Mouse (Mus musculus) midbrain, embryonic 10.5 days (tissue): ENCODE measurements around the gene Nup85. TPM values are rescaled to one million over a fixed set of nuclear protein-coding genes. Genes with fewer than 3 reads are reported as not detected.
A peak's percentile ranks its signal among the peaks of the same experiment; 100 is the strongest.
"Not testable (repeated sequence)": the region's sequence is repeated elsewhere in the genome, so short reads cannot be mapped to it uniquely, and the experiment has no call there.

ENCODE experiments used
- DNase-seq: peaks from one replicate; pipeline ENCODE4 v3.0.0-alpha.2; 2017; ENCODE audit warnings: low spot score
- H3K27ac ChIP-seq: fragments of 300-500 bp; sonication (generic); replicated peaks from 2 replicates; pipeline ENCODE4 v1.5.1; 2016; ENCODE audit warnings: mild to moderate bottlenecking
- H3K27me3 ChIP-seq: fragments of 300-500 bp; sonication (generic); 2 replicates; pipeline ENCODE4 v1.6.1; 2016; ENCODE audit warnings: low read depth, mild to moderate bottlenecking; ENCODE audit not compliant: poor library complexity, severe bottlenecking
- H3K36me3 ChIP-seq: fragments of 300-500 bp; sonication (generic); 2 replicates; pipeline ENCODE4 v1.6.1; 2016; ENCODE audit warnings: mild to moderate bottlenecking, moderate library complexity
- H3K4me1 ChIP-seq: fragments of 300-500 bp; sonication (generic); 2 replicates; pipeline ENCODE4 v1.6.1; 2016
- H3K4me3 ChIP-seq: fragments of 300-500 bp; sonication (generic); 2 replicates; pipeline ENCODE4 v1.5.1; 2016; ENCODE audit warnings: mild to moderate bottlenecking, moderate library complexity
- H3K9me3 ChIP-seq: fragments of 300-500 bp; sonication (generic); replicated peaks from 2 replicates; pipeline ENCODE4 v1.6.1; 2016; ENCODE audit warnings: mild to moderate bottlenecking
- WGBS: fragments of 180-500 bp; shearing (Covaris S2); methylation state at CpG from one replicate; pipeline ENCODE4 v1.1.7; 2016; 5-methylcytosine and 5-hydroxymethylcytosine counted together
- polyA plus RNA-seq: library from polyadenylated mRNA; unstranded; fragments of >200 nt; fragmentation: Nextera tagmentation; extraction: Ambion mirVana; gene quantifications from 2 replicates; pipeline ENCODE4 v1.2.1, GENCODE M21; 2016

The Nup85 gene
- polyA plus RNA-seq, result 229 and 265 TPM in 2 replicates

DNA sequence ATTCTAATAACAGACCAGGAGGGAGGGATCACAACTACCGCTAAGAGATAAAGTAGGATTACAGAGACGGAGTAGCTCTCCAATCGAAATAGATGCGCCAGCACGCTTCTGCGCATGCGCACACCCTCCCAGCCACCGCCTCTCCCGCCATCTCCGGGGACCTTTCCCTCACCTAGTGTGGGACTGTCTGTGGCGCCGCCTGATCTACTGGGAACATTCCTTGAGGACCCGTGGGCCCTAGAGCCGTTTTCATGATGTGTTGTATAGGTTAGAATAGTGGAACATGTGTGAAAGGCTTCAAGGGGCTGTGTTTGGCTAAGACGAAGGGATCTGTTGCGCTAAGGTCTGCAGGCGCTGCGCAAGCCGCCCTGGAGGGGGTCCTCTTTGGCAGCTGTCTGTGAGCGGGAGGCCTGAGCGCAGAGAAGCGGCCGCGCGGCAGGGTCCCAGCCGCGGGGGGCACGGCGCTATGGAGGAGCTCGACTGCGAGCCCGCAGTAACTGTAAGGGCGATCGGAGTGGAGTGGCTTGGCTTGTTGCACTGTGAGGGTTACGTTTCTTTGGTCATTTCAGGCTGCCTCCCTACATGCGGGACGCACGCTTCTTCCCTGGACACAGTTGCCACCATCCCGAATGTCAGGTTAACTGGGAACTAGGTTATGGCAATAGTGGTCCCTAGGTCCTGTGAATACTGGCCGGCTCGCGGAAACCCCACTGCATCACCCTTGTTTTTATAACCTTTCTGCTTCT is at the start of gene Nup85:
Nup85 (plus strand) TSS at position 371 of the 746 bp plus-strand sequence.
- peak within 1 kb of the TSS; percentile 100 for H3K27ac ChIP-seq
- H3K27me3 ChIP-seq, result no peaks in the 10 kb centered on the region
- peaks cover 22% of the 10 kb centered on the region for H3K4me1 ChIP-seq
- no peaks in the 10 kb centered on the region for H3K9me3 ChIP-seq
- under 1% methylated on average over 42 of the region's 42 CpGs for WGBS
- peaks cover 37% of the 10 kb centered on the region for H3K36me3 ChIP-seq
- DNase-seq, result peak; percentile 97
- H3K4me3 ChIP-seq, result peak within 1 kb of the TSS; percentile 82

DNA sequence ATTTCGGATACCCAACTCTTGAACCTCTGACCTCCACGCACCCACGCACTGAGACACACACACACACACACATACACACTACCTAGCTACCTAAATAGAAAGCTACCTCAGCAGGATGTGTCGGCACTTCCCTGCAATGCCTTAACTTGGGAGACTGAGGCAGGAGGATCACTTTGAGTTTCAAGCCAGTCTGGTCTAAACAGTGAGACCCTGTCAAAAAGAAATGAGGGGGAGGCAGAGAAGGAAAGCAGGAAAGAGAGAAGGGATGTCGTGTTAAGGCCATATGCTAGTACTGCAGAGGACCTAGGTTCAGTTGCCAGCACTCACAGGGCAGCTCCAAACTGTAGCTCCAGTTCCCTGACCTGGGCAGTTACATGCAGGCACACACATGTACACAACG is 49.2 kb upstream of the Nup85 start:
- Histone ChIP-seq H3K27me3 (no peaks in the 10 kb centered on the region), H3K36me3 (no peaks in the 10 kb centered on the region), H3K4me1 (peaks cover 38% of the 10 kb centered on the region), H3K4me3 (no peak overlapping the region), H3K27ac (peak overlapping the region; percentile 99), H3K9me3 (no peaks in the 10 kb centered on the region)
- no peak for DNase-seq
- WGBS, result 79% methylated on average over 6 of the region's 6 CpGs

DNA sequence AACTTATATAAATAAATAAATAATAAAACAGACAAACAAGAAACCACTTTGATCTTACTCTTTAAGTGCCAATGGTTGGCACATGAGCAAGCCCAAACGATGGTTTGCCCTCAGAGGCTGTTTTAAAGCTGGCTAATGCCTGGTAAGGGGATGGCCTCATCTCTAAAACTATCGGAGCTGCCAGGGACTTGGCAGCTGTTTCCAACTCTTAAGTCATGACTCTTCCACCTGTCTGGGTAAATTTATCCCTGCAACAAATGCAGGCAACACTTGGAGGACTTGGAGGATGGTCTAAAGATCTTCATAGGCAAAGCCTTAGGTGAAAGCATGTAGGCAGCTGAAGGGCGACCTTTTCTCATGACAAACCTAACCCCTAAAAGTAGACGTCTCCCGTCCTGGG is 47.3 kb upstream of the Nup85 start:
- WGBS, result 89% methylated on average over 5 of the region's 5 CpGs
- Histone ChIP-seq H3K36me3 (peaks cover 12% of the 10 kb centered on the region), H3K27ac (no peak overlapping the region), H3K27me3 (no peaks in the 10 kb centered on the region), H3K4me1 (peaks cover 19% of the 10 kb centered on the region), H3K9me3 (no peaks in the 10 kb centered on the region), H3K4me3 (no peak overlapping the region)
- no peak for DNase-seq

DNA sequence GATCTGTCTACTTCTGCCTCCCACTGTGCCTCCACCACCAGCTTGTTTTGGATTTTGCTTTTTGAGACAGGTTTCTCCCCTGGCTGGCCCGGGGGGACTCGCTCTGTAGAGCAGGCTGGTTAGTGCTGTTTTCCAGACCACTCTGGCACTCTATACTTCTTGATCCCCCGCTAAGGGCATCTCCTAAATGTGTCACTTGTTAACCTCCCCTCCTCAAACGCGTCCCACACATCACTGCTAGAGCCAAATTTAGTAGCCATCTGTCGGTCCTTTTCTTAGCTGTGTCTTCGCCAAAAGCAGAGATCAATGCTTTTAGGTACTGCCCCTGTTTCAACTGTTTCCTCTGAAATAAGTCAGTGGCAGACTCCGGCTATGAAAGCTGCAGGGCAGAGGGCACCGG is 45.5 kb upstream of the Nup85 start:
- H3K36me3 ChIP-seq, result peaks cover 25% of the 10 kb centered on the region
- H3K9me3 ChIP-seq, result no peaks in the 10 kb centered on the region
- WGBS, result 81% methylated on average over 9 of the region's 9 CpGs
- DNase-seq, result no peak
- peaks cover 8% of the 10 kb centered on the region for H3K4me1 ChIP-seq
- no peak overlapping the region for H3K4me3 ChIP-seq
- no peaks in the 10 kb centered on the region for H3K27me3 ChIP-seq
- H3K27ac ChIP-seq, result no peak overlapping the region

DNA sequence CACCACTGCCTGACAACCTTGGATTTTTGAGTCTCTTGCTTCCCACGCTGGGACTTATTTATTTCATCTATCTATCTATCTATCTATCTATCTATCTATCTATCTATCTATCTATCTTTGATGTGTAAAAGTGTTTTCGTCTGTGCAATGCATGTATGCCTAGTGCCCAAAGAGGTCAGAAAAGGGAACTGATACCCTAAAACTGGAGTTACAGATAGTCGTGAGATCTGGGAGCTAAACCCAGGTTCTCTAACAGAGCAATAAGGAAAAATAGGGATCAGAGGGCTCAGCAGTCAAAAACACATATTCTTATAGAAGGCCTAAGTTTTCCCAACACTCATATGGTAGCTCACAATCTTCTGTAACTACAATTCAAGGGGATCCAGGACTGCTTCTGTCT is 44.7 kb upstream of the Nup85 start:
- Histone ChIP-seq H3K4me1 (peaks cover 6% of the 10 kb centered on the region), H3K27me3 (no peaks in the 10 kb centered on the region), H3K9me3 (no peaks in the 10 kb centered on the region), H3K36me3 (peaks cover 33% of the 10 kb centered on the region), H3K27ac (no peak overlapping the region), H3K4me3 (no peak overlapping the region)
- no peak for DNase-seq
- WGBS, result 89% methylated on average over 3 of the region's 3 CpGs

DNA sequence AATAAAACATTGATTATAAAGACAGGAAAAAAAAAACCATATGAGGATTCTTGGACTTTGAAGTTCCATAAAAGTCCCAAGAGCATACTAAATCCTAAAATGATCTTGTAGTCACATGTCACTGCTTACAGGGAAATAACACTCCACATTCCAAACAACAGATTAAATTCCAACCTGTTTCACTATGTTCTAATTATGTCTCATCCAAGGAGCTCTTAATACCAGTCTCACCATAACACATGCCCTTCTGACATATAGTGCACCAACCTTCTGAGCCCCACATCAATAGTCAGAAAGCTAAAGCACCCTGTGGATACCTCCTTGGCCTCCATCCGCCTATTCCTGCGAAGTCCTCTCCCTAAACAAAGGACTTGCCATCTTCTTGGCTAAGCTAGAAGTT is 44.0 kb upstream of the Nup85 start:
- H3K27me3 ChIP-seq, result no peaks in the 10 kb centered on the region

DNA sequence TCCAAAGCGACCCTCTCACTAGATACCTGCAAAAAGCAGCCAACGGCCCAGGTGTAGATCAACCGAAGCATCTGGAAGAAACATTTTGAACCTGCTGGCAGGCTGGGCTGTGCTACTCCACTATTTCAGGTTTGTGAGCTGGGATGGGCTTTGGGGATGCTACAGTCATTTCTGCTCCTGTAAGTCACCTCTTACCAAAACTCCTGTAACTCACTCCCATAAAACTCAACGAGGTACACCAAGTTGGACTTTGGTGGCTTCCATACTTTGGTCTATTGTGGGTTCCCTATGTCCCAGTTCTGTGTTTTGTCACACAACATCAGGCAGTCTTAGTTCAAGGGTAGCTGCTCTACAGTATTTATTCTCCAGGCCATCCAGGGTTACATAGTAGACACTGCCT is 43.2 kb upstream of the Nup85 start:
- Histone ChIP-seq H3K36me3 (peaks cover 48% of the 10 kb centered on the region), H3K27ac (no peak overlapping the region), H3K27me3 (no peaks in the 10 kb centered on the region), H3K4me1 (no peaks in the 10 kb centered on the region), H3K4me3 (no peak overlapping the region), H3K9me3 (no peaks in the 10 kb centered on the region)
- DNase-seq, result no peak
- 91% methylated on average over 4 of the region's 4 CpGs for WGBS

More for the DNA sequence above, 44.0 kb upstream of the Nup85 start:
- Histone ChIP-seq H3K4me1 (peaks cover under 1% of the 10 kb centered on the region; the same call in 1 of the 2 replicates), H3K36me3 (peaks cover 40% of the 10 kb centered on the region), H3K9me3 (no peaks in the 10 kb centered on the region), H3K4me3 (no peak overlapping the region), H3K27ac (no peak overlapping the region)
- no peak for DNase-seq
- WGBS, result 70% methylated on average over 2 of the region's 2 CpGs

DNA sequence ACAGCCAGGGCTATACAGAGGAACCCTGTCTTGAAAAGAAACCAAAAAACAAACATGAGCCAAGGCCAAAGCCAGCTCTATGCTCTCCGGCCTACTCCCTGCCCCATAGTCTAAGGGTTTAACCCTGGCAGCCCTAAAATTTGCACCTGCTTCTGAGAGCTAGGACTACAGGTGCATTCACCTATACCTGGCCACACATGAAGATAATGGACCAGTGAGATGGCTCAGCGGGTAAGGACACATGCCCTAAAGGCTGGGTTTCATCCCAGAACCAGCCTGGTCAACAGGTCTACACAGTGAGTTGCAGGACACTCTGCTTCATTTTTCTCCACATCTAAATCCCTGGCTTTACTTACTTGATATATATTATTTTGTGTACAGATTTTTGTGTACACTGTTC is 42.0 kb upstream of the Nup85 start:
- WGBS, result 84% methylated on average over 2 of the region's 2 CpGs

DNA sequence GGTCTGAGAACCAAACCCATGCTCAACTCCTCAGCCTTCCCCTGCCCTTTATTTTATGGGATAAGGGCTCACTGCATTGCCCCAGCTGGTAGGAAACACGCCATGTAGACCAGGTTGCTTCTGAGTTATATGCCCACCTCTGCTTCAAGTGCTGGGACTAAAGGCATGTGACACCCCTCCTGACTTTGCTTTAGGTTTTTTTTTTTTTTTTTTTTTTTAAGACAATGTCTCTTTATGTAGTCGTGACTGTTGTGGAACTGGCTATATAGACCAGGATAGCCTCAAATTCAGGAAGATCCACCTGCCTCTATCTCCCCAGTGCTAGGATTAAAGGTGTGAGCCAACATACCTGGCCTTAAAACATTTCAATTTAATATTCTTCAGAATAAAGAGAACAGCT is 41.5 kb upstream of the Nup85 start:
- Histone ChIP-seq H3K27me3 (no peaks in the 10 kb centered on the region), H3K27ac (no peak overlapping the region), H3K4me1 (no peaks in the 10 kb centered on the region), H3K9me3 (no peaks in the 10 kb centered on the region), H3K4me3 (no peak overlapping the region), H3K36me3 (peaks cover 65% of the 10 kb centered on the region)
- 85% methylated on average over 2 of the region's 2 CpGs for WGBS
- DNase-seq, result no peak

More for the DNA sequence above, 42.0 kb upstream of the Nup85 start:
- no peaks in the 10 kb centered on the region for H3K4me1 ChIP-seq
- no peaks in the 10 kb centered on the region for H3K27me3 ChIP-seq
- DNase-seq, result no peak
- no peak overlapping the region for H3K27ac ChIP-seq
- H3K4me3 ChIP-seq, result no peak overlapping the region
- H3K36me3 ChIP-seq, result peaks cover 60% of the 10 kb centered on the region
- H3K9me3 ChIP-seq, result no peaks in the 10 kb centered on the region

DNA sequence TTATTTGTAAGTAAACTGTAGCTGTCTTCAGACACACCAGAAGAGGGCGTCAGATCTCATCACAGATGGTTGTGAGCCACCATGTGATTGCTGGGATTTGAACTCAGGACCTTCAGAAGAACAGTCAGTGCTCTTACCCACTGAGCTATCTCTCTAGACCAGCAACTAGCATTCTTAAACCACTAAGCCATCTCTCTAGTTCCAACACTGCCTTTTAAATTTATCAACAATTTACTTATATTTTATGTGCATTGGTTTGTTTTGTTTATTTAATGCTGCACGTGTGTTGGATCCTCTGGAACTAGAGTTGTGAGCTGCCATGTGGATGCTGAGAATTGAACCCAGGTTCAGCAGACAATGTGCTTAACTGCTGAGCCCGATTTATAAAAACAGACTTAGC is 37.8 kb upstream of the Nup85 start:
- not testable (repeated sequence) for H3K27me3 ChIP-seq
- peaks cover 92% of the 10 kb centered on the region for H3K36me3 ChIP-seq
- 89% methylated on average over 3 of the region's 3 CpGs for WGBS

DNA sequence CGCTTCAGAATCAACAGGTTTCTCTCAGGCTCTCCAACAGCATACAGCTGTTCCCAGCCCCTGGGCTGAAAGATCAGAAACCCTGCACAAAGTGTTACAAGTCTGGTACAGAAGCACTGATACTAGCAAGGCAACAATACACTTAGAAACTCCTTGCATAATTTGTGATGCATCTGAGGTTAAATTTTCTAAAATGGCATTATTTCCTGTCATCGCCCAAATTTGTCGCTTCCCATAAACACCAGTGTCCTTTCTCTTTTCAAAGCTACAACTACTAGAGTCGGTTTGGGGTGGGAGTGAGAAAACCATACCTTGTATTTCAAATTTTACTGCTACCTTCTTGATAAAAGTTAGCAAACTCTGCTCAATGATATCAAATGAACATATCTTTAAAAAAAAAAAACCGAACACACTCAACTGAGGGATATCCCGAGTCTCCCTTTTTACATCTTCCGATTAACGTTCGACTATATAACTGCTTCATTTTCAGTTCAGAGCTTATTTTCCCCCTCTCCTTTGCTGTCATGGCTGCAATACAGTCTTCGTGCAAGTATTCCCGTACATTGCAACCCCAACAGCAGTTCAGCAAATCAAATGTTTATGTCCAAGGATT is 29.4 kb upstream of the Nup85 start:
- Histone ChIP-seq H3K27ac (peak overlapping the region; percentile 99), H3K27me3 (no peaks in the 10 kb centered on the region), H3K9me3 (no peaks in the 10 kb centered on the region), H3K4me1 (peaks cover 25% of the 10 kb centered on the region), H3K36me3 (peaks cover 48% of the 10 kb centered on the region), H3K4me3 (peak overlapping the region; percentile 72)
- WGBS, result 7% methylated on average over 11 of the region's 11 CpGs
- no peak for DNase-seq

More for the DNA sequence above, 37.8 kb upstream of the Nup85 start:
- not testable (repeated sequence) for H3K4me1 ChIP-seq, H3K9me3 ChIP-seq, H3K4me3 ChIP-seq, H3K27ac ChIP-seq, DNase-seq

DNA sequence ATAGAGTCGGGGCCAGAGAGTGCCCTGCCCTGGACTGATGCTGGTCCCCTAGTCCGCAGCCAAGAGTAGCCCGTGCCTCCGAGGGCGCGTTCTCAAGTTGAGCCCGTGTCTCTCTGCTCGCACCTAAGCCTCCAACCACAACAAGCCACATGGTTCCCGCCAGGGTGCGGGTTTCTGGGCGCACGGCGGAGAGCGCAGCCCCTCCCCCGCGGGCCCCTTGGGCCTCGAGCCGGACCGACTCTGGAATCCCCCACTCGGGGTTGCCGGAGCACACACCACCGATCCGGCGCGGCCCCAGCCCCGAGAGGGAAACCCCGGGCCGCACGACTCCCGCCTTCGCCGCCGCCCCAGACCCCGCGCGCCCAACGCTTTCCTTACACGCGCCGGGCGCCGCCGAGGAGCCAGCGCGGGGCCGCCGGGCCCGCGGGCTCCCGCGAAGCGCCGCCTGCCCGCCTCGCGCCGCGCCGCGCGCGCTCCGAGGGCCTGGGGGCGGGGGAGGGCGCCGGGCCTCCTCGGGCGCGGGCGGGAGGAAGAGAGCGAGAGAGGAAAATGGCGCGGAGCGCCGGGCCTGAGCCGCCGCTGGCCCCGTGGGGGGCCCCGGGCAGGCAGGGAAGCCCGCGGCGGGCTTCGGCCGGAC is 28.7 kb upstream of the Nup85 start:
- Histone ChIP-seq H3K9me3 (no peaks in the 10 kb centered on the region), H3K27me3 (no peaks in the 10 kb centered on the region), H3K4me1 (peaks cover 25% of the 10 kb centered on the region), H3K36me3 (peaks cover 41% of the 10 kb centered on the region), H3K4me3 (peak overlapping the region; percentile 72), H3K27ac (peak overlapping the region; percentile 99)
- DNase-seq, result peak; percentile 81
- WGBS, result under 1% methylated on average over 79 of the region's 84 CpGs
